Mouse (Mus musculus) gastrocnemius, postnatal 10 days (tissue): Measurements from ENCODE around the gene Msl1. TPM values are rescaled to one million over a fixed set of nuclear protein-coding genes. Genes with fewer than 3 reads are reported as not detected.

Source experiments
- DNase-seq: peaks from one replicate; pipeline ENCODE4 v3.0.0; 2021; ENCODE audit warnings: mixed read lengths
- total RNA-seq, 2 experiments: library from RNA; stranded (reverse); gene quantifications; 2 replicates each; pipeline ENCODE4 v1.2.3; 2021

The Msl1 gene
- total RNA-seq, 2 experiments from 2014 or later: 62.6 to 74.1 TPM

DNA sequence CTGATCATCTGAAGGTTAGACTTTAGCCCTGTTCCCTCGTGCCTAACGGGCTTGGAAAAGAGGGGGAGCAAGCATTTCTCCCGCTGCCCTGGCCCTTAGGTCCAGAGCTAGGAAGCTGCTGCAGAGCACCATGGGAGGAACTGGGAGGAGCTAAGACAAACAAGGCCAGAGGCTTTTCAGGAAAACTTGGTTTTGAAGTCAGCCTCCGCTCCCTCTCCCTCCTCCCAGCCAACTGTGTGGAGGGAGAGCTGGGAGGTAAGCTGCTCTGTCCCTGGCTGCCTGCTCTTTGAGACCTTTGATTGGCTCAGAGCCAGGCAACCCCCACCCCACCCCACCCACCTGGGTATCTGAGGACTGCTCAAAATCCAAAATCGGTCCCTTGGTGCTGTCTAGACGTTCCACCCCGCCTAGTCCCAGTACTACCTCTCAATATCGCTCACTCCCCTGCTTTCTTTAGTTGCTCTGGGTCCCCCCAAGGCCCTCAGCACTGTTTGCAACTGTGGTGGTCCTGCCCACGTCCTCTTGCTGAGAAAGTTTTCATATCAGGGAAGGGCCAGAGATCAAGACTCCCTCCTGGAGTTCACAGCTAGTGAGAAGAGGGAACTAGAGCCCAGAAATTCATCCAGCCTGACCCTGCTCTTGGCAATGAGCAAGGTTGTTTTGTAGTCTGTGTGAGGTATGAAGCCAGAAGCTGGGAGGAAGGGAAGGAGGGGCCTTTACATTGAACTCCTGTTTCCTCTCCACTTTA, 18.3 kb upstream of the Msl1 start:
- DNase-seq: peak; percentile 40

DNA sequence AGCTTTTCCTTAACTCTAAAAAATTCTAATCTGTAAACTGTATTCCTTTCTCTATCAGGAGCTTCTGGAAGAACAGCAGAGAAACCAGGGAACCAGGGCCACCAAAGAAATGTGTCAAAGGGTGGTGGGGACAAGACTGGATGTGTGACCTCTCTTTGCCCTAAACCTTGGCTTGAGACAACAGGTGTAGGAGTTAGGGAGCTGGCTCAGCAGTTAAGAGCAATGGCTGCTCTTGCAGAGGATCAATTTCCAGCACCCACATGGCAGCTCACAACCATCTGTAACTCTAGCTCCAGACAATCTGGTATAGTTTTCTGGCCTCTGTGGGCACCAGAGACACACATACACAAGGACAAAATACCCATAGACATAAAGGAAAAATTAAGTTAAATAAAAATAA, 17.4 kb upstream of the Msl1 start:
- no peak for DNase-seq

DNA sequence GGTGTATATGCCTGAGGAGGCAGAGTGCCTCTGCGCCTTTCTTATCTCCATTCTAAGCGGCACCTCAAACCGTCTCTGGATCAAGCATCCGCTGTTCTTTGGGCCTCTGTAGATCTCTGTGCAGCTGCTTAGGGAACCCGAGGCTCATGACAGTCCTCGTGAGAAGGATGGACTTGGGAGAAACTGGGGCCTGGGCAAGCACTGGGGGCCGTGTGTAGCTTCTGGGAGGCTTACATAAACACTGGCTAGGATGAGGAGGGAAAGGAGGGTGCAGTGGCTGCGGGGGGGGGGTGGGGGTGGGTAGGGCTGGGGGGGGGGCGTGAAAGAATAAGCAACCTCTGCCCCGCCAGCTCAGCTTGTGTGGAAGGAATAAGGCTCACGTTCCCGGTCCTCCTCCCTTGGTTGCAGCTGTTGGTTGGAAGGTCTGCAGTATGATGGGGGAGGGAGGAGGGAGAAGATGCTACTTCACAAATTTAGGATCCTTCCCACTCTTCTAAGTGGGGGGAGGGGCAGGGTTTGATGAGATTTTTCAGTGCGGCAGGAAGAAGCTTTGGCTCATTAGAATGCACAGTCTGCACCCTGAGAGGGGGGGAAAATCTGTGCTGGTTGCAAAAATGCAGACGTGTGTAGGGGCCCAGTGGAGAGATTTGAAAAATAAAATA, 13.3 kb upstream of the Msl1 start:
- peak; percentile 65 for DNase-seq

DNA sequence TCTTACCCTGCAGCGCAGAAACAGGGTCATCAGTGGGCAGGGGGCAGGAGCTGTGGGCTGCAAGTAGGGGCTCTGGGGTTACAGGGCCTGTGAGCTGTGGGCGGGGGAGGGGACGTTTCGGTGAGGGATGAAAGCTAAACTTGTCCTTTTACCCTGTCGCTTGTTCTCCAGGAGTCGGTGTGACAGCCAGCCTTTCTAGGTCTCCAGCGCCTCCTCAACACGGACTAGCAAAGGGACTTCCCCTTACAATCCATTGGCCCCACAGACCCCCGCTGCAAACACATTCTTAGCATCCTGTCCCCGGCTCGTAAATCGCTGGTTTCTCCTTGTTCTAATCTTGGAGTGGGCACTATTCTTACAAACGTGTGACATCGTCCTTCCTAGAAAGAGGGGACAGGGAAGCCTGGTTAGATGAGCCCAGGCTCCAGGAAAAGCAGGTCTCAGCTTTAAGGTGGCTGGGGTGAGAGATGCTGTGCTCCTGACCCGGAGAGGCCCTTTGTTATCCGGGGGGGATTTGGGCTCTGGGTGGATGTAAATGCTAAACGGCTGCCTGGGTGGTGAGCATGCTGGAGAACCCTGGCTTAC, 12.6 kb upstream of the Msl1 start:
- DNase-seq: peak; percentile 51

DNA sequence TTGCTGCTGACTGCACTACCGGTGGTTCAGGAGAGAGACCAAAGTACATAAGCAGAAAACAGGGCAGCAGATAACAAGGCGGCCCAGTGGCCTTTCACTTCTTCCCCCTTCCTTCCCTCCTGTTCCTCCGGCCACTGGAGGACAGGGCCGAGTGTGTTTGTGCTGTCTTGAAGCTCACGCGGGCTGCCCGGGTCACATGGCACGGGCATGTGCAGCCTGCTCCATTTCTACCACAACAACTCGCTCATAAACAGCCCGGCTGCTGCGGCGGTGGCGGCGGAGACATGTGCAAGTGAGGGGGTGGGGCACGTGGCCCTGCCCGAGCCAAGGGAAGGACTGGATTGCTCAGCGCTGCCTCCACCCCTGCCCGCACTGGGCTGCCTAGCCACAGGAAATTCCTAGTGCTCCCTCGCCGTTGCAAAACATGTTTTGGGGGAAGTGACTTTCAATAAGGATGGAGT, 12.1 kb upstream of the Msl1 start:
- peak; percentile 95 for DNase-seq

DNA sequence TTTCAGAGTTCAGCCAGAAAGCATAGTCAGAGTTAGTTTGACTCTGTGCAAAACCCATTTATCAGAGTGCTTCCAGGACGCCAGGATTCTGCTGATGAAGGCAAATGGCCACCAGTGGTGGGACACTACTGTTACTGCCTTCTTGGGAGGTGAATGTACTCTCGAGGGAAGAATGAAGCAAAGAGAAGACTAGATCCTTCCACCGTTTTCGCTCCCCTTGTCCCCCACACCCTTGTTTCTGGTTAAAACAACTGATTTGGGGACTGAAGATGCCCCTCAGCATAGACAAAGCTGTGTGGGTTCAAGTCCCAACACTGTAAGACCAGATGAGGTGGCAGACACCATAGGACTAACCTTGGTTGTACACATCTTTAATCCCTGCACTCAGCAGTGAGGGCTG, 11.2 kb upstream of the Msl1 start:
- no peak for DNase-seq

DNA sequence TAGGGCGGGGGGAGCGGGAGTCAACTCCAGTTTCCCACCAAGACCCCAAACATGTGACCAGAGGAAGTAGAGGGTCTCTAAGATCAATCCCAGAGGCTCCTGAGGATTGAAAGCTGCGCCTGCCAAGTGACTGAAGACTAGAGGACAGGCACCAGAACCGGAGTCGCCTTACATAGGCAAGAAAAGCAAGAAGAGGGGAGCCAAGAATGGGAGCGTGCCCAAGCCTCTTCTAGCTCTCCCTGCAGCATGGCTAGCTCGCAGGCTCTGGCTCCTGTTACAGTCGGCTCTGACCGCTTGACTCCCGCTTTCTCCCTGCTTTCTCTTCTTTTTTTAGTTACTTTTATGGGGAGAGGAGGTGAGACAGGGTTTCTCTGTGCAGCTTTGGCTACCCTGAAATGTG, 10.1 kb upstream of the Msl1 start:
- DNase-seq: peak; percentile 68

DNA sequence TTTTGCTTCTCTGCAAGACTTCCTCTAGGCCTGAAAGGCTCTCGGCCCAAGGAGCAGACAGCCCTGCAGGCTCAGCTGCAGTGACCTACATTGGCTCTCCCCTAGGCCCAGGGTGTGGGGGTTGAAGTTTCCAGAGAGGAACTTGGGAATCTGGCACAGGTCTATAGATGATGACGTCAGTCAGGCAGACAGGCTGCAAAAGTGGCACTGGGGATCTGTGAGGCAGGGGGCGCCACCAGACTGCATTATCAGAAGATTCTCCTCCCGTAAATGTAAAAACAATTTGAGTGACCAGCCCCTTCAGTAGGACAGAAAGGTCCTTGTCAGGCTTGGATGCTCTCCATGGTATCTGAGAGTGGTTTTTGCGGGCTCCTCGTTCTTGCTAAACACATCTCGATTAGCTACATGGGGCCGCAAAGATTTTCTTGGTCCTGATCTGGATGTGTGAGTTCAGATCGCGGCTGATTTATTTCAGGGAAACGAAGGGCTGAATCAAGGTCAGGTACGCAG, 9.5 kb upstream of the Msl1 start:
- peak; percentile 77 for DNase-seq

DNA sequence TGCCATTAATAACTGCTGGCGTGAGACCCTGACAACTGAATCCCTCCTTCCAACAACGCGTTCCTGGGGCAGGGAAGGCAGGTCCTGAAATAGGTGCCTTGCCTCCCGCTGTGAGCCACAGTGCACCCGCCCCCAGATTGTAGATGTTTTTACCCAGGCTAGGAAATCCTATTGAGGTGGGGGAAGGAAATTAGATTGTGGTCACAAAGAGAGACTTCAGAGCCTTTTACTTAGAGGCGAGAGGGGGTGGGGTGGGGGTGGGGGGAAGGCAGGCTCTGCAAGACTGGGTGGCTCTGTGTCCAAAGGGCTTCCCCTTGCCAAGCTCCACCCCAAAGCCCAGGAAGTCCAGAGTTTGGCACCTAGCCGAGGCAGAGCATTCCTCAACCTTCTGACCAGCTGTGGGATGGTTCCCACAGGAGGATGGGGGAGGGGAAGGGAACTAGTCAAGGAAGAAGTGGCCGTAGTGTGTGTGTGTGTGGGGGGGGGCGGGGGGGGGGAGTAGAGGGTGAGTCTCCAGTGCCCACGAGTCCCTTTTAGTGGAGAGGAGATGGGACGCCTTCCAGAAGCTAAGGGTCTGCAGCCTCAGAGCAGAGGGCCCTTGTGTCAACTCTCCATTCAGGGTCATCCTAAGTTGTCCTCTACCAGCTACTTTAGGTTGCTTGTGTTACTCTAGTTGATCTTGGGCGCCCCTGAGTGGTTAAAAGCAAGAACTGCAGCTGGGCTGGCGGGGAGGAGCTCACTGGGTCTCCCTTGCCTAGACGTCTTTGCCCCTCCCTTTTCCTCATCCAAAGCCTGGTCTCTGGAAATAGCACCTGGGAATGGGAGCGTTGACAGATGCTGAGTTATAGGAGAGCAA, 8.7 kb upstream of the Msl1 start:
- DNase-seq: peak; percentile 97

DNA sequence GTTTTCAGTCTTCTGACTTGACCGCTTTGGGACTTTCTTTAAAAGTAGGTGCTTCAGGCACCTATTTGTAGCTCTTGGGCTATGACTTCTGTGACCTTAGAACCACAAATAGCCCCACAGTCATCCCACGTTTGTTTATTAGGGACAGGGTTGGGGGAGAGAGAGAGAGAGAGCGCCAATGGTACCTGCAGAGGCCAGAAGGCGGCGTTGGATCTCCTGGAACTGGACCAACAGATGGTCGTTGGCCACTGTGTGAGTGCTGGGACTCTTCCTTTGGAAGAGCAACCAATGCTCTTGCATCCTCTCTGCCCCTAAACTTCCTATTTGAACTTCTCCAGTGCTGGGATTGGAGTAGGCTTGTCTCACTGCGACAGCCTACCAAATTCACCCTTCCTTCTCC, 8.1 kb upstream of the Msl1 start:
- DNase-seq: peak; percentile 59

DNA sequence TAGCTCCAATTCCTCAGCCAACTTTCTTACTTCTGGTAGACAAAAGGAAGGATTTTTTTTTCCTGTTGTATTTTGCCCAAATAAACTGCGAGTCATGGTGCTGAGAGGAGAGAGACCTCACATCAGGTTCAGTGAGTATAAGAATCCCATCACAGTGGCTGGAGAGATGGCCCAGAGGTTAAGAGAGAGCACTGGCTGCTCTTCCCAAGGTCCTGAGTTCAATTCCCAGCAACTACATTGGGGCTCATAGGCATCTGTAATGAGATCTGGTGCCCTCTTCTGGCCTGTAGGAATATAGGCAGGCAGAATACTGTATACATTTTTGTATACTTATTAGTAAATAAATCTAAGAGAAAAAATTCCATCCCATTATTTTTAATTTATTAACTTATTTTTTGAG, 7.6 kb upstream of the Msl1 start:
- no peak for DNase-seq

DNA sequence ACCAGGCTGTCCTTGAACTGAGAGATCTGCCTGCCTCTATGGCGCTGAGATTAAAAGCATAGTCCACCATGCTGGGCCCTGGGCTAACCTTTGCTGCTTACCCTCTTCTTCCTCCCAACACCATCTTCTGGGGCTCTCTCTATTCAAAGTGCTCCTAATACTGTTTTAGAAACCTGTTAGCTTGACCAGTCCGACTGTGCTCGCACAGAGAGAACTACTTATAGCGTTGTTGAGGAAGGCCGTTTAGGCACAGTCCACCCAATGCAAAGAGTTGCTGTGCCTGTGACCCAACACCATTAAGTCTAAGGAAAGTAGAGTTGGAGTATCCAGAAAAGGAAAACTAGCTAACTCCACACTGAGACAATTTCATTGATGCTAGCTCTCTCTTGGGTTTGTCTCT, 7.2 kb upstream of the Msl1 start:
- no peak for DNase-seq

DNA sequence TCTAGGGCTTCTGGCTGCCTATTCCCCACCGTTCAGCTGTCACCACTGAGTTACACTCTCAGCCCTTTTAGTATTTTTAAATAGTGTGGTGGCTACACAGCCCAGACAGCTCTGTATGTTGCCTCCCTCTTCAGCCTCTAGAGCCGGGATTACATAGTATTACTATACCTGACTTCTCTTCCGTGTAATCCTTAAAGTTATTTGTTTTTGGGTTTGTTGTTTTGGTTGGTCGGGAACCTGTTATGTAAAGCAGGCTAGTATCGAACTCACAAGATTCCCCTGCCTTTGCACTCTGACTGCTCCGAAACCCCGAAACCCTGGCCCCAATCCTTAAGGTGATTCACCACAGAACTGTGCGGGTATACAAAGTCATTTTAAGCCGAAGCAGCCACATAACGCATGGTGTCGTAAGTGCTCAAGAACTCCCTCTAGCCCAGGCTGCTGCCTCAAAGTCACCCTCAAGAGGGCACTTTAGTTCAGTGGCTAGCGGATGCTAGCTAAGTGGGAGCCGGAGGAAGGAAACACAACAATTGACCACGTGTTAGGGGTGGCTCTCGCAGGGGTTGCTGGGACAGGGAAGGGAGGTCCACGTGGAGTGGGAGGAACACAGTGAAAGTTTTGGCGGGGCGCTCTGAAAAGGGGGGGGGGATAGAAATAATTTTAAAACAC, 6.6 kb upstream of the Msl1 start:
- peak; percentile 69 for DNase-seq

DNA sequence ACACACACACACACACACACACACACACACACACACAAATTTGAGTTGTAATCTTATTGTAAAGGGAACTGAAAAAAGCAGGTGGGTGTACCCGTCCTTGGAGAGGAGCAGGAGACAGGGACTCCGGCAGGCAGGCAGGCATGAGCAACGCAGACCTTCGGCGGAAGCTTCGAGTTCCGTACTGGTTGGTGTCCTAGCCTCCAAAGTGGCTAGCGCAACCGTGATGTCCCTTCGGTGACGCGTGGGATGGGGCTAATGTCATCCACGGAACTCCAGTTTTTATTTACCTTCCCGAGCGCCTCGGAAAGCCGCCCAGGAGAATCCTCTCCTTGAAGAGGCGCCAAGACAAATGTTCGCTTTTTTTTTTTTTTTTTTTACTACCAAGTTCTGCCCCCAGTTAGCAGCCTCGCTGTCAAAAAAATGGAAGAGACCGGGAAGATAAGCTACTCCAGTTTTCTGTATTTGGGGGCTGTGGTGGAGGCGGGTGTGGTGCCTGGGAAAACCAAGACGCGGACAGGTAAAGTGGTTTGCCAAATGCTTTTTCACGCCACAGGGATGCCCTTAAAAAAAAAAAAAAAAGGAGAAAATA, 6.0 kb upstream of the Msl1 start:
- DNase-seq: peak; percentile 41

DNA sequence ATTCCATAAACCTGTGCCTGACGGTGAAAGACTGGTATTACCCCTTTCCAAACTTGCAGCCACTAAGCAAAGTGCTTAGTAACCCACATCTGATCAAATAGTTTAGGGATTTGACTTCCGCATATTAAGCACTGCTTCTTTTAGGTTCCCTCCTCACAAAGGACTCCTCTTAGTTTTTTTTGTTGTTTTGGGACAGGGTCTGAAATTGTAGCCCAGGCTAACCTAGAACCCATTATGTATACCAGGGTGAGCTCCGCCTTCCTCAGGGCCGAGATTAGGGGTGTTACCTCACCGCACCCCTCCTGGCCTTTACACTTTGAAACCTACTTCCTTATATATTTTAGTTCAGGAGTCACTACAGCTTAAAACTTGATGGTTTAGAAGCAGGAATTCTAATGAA, 5.5 kb upstream of the Msl1 start:
- DNase-seq: no peak

DNA sequence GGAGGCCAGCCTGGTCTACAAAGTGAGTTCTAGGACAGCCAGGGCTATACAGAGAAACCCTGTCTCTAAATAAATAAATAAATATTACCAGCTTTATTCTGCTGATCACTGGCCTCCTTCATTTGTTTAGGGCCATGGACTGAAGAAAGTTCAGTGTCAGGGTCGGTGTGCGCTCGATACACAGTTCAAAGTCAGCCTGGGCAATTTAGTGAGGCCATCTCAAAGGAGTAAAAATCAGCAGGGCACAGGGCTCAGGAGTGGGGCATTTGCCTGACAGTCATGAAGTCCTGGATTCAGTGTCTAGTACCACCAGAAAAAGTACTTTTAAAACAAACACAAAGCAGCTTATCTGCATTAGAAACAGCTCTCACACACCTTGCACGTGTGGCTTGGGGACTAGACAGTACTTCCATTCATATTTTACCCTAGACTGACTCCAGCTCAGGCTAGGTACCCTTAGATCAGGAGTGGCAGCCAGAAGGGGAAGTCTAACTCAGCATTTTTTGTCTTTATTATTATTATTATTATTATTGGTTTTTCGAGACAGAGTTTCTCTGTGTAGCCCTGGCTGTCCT, 4.6 kb upstream of the Msl1 start:
- DNase-seq: no peak

DNA sequence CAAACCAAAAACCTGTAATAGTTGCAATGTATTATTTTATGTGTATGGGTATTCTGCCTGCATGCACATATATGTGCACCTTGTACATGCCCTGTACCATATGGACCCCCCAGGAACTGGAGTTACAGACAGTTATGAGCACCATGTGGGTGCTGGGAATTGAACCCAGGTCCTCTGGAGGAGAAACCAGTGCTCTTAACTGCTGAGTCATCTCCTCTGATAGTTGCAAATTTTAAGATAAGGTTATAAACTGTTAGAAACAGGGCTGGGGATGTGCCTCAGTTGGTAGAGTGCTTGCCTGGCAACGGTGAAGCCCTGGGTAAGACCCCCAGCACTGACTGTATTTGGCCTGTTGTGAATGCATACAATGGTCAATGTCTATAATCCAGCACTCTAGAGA, 3.9 kb upstream of the Msl1 start:
- DNase-seq: no peak

DNA sequence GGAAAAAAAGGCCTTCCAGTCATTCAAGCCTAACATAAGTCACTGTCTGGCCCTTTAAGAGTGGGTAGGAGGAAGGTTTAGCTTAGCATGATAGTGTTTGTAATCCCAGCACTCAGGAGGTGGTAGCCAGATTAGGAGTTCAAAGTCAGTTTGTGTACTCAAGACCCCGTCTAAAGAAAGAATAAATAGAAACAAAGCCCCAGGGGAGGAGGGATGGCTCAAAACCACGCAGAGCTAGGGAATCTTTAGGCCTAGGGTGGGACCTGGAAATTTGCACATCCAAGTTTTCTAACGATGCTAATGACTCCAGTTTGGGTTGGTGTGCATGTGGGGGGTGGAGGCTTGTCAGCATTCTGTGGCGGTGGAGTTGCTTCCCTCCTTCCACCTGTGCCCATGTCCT, 3.2 kb upstream of the Msl1 start:
- no peak for DNase-seq

DNA sequence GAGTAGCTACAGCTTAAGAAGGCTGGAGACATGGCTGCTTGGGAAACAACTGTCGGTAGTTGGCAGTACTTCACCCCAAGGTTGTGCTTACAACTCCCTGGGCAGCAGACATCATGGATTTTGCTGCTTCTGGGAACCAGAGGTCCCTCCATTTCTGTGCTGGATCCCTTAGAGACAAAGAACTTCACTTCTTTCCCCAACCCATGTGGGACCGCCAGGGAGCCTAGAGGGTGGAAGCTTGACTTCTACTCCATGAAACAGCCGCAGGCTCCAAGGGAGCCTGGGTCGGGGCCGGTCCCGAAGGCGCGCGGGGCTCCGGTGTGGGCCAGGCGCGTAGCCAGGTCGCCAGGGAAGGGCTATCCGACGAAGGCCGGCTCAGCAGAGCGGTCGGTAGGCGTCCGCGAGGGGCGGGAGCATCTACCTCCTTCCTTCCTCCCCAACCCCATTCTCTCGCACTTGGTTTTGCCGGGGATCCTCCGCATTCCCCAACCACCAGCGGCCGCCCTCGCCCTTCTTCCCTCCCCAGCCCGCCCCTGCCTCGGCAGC, 774 bp upstream of the Msl1 start:
- peak; percentile 80 for DNase-seq

DNA sequence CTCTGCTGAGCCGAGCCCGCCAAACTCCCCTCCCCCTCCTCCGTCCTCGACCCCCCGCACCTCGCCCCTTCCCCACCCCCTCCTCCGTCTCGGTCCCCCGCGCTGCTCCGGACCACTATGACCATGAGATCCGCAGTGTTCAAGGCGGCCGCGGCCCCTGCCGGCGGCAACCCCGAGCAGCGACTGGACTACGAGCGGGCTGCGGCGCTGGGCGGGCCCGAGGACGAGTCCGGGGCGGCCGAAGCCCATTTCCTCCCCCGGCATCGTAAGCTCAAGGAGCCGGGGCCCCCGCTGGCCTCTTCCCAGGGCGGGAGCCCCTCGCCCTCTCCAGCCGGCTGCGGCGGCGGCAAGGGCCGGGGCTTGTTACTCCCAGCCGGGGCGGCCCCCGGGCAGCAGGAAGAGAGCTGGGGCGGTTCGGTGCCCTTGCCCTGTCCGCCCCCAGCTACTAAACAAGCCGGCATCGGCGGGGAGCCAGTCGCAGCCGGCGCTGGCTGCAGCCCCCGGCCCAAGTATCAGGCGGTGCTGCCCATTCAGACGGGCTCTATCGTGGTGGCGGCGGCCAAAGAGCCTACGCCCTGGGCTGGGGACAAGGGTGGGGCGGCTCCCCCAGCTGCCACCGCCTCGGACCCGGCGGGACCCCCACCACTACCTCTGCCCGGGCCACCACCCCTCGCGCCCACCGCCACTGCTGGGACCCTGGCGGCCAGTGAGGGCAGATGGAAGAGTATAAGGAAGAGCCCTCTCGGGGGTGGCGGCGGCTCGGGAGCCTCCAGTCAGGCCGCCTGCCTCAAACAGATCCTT, 598 bp downstream of the Msl1 start:
- DNase-seq: peak; percentile 65
